Mouse (Mus musculus): Measurements from ENCODE around the gene Slc9a5.

The Slc9a5 gene

DNA sequence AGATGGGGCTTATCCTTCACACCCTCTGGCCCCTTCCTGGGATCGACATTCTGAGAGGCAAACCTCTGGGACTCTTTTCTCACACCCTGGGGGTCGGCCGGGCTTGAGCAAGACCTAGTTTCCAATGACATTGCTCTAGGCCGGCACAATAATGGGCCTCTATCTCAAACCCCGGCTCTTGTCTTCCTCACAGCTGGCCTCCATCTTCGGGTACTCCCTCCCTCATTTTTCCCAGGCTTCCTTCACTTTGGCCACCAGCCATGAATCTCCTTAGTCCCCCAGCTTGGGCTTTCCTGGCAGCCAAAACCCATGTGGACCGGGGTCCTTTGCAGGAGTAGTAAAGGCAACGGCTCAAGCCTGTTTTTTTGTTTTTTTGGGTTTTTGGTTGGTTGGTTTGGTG is 7.2 kb upstream of the Slc9a5 start:
- CTCF ChIA-PET, result no interaction called here
- POLR2A ChIA-PET, result interaction anchor here in 2 of 4 experiments (0.6 to 1.0 kb wide), 4 partner anchors 15 to 140 kb away, joined by 3 to 5 read pairs (median 3); partner anchors contain the start of genes Lrrc29 (in 1 of the 2), Nol3 (in 1 of the 2) and Tmem208 (in 1 of the 2)

DNA sequence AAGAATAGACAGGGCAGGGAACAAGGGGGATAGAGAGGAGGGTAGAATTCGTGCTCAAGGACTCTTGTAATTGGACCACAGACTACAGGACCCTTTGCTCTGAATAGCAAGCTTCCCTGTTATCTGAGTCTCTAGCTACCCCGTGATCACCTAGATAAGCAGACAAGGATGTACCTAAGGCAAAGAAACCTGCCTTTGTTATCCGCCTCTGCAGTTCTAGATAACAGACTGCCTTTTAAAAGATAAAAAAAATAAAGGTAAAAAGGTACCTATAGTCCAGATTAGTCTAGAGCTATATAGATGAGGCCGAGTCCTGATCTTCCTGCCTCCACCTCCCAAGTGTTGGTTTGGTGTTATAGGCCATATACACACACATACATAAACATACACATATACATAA is 5.9 kb upstream of the Slc9a5 start:
- POLR2A ChIA-PET, result interaction anchor here in 3 of 4 experiments (0.6 to 1.3 kb wide), 4 partner anchors 10 to 47 kb away, joined by 3 to 4 read pairs (median 4); partner anchors contain the start of gene Exoc3l (in 1 of the 3)

GRCm38 (mm10) chr8:105343791-105344574 is 4.7 kb upstream of the Slc9a5 start:
- ChIA-PET CTCF (interaction anchor here in 1 of 4 experiments (0.6 kb wide), 1 partner anchor 82 kb away, joined by 3 read pairs; no protein-coding TSS in a partner anchor), POLR2A (interaction anchor here in 2 of 4 experiments (1.3 to 1.4 kb wide), 2 partner anchors 16 kb away, joined by 3 to 4 read pairs; no protein-coding TSS in a partner anchor)

More for the DNA sequence above, 5.9 kb upstream of the Slc9a5 start:
- CTCF ChIA-PET, result interaction anchor here in 1 of 4 experiments (0.6 kb wide), 1 partner anchor 18 kb away, joined by 4 read pairs; no protein-coding TSS in a partner anchor

DNA sequence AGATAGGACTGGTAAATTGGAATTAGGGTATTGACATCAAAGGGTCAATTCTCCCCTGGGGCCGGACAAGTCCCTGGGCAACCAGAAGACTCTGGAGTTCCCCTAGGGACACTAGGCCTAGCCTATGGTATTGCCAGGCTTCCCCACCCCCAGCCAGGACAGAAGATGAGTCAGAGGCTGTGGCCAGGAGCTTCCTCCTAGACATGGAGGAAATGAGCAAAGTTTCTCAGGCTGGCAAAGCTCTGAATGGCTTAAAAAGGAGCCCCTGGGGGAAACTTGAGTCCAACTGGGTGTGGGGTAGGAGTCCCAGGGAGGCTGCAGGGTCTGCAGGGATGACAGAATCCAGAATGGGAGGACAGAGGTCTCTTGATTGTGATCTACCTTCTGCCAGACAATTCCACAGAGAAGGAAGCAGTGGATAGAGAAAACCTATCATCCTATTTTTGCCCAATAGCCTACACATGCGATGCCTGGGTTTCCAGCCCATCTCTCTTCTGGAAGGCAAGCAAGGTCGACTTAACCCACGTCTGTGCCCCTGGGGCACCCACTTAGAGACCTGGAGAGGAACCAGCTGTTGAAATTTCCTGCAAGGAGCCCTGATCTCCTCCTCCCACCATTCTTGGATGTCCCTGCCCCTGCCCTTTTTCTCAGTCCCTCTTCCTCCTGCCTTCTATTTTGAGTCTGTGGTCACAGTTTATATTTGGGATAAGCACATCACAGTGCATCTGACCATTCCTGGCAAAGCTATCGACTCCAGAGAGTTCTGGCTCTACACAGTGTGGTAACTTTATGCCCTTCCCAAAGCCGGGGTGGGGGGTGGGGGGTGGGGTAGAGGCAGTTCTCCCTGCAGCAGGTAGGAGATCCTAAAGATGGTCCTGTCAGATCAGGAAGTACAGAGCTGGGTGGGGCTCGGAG is 3.3 kb upstream of the Slc9a5 start:
- POLR2A ChIA-PET, result interaction anchor here in 2 of 4 experiments (0.6 to 1.5 kb wide), 3 partner anchors 10 to 24 kb away, joined by 3 to 5 read pairs (median 3); no protein-coding TSS in a partner anchor
- CTCF ChIA-PET, result interaction anchor here in 1 of 4 experiments (0.9 kb wide), 1 partner anchor 86 kb away, joined by 3 read pairs; no protein-coding TSS in a partner anchor

DNA sequence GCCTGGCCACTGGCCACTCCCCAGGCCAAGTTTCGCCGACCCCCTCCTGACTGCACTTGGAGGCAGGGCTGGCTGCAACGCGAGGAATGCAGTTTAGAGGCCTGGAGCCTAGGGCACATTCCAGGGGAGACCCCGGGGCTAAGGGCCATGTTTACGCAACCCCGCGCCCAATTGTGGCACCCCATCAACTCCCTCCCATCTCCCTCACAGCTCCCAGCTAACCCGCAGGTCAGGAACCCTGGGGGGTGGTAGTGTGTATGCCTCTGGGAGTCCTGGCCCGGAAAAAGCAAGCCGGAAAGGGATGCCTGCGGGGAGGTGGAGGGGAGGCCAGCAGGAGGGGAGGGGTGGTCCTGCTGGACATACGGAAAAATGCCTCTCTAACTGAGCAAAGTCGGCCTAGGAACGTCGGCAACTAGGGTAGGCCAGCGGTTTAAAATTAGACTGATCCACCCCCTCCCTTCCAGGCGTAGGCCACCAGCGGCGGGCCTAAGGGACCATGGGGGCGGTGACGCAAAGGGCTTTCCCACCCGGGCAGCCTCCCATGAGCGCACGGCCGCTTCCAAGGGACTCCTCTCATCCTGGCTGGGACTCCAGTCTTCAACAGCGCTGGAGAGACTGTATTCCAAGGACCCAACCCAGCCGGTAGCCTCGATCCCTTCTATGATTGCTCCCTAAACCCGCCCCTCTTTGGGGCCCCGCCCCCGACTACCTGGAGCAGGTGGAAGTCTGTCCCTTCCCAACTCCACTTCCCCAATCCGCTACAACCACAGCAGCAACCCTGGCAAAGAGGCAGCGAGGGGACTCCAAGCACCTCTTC is 1.8 kb upstream of the Slc9a5 start:
- CTCF ChIA-PET, result interaction anchor here in 1 of 4 experiments (0.5 kb wide), 1 partner anchor 111 kb away, joined by 3 read pairs; no protein-coding TSS in a partner anchor
- POLR2A ChIA-PET, result interaction anchor here in 1 of 4 experiments (0.6 kb wide), 1 partner anchor 707 kb away, joined by 4 read pairs; no protein-coding TSS in a partner anchor

- ChIA-PET CTCF (interaction anchor here (0.5 to 4.3 kb wide), 33 partner anchors 8 to 745 kb away, joined by 3 to 17 read pairs (median 5); partner anchors contain the start of genes 4931428F04Rik (in 2 of the 4), B3gnt9 (in 1 of the 4) and Tppp3 (in 1 of the 4)), POLR2A (interaction anchor here in 3 of 4 experiments (0.5 to 4.4 kb wide), 62 partner anchors 8 to 1617 kb away, joined by 3 to 32 read pairs (median 4); partner anchors contain the start of genes Tppp3 (in 2 of the 3), 4931428F04Rik (in 1 of the 3), Acd (in 1 of the 3) and B3gnt9 (in 1 of the 3))
These were observed 1.0 kb upstream of the Slc9a5 start, which contains the start of gene Fhod1 for GRCm38 (mm10) chr8:105347428-105348221. TSS of gene Fhod1 (minus strand) at chr8:105347953.

- CTCF ChIA-PET, result interaction anchor here (0.7 to 4.3 kb wide), 17 partner anchors 10 to 401 kb away, joined by 3 to 17 read pairs (median 7); partner anchors contain the start of genes 4931428F04Rik (in 1 of the 4), B3gnt9 (in 1 of the 4) and Tppp3 (in 1 of the 4)
- POLR2A ChIA-PET, result interaction anchor here in 3 of 4 experiments (0.6 to 4.4 kb wide), 30 partner anchors 10 to 1183 kb away, joined by 3 to 32 read pairs (median 4); partner anchors contain the start of genes E2f4 (in 2 of the 3), Tppp3 (in 2 of the 3), 4931428F04Rik (in 1 of the 3) and Lrrc29 (in 1 of the 3)
These were observed 591 bp downstream of the Slc9a5 start for GRCm38 (mm10) chr8:105349096-105349771.

DNA sequence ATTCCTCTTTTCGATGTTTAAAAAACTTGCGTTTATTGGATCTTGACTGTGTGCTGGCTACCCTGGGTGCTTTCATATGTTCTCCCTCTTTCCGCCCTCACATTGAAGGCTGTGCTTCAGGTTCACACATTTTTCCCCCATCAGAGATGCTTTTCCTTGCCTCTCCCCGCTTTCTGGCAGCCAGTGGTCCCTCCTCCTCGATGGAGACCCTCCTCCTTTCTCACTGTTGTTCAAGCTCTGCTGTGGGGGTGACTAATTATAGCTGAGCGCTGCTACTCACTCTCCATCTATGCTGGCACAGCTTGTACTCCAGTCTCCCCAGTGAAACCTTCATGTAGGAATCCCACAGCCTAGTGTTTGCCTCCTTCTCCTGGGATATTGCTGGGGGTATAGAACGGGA is 1.5 kb downstream of the Slc9a5 start:
- POLR2A ChIA-PET, result interaction anchor here (0.6 to 4.4 kb wide), 21 partner anchors 9 to 1184 kb away, joined by 3 to 32 read pairs (median 4); partner anchors contain the start of genes Tppp3 (in 2 of the 4), 4931428F04Rik (in 1 of the 4), E2f4 (in 1 of the 4) and Plekhg4 (in 1 of the 4)
- CTCF ChIA-PET, result interaction anchor here (0.6 to 4.3 kb wide), 8 partner anchors 9 to 650 kb away, joined by 3 to 17 read pairs (median 4); no protein-coding TSS in a partner anchor

DNA sequence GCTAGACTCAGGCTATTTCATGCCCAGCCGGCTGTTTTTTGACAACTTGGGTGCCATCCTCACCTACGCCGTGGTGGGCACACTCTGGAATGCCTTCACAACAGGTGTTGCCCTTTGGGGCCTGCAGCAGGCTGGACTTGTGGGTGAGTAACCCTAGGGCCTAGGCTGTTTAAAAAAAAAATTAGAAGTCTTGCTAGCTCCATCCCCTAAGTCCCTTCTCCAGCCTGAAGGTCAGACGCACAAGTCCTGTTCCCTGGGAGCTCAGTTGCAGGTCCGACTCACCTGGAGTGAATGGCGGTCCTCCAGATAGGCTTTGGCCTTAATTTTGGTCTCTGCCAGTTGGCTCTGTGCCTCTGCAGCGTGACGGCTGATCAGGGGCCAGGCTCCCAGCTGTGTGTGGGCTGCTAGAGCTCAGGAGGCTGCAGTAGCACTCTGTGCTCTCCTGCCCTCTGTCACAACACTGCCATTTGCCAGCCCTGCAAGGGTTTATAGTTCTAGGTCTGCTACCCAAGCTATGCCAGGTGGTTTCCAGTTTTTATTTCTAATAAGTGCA is 5.0 kb downstream of the Slc9a5 start:
- CTCF ChIA-PET, result interaction anchor here in 1 of 4 experiments (0.7 kb wide), 1 partner anchor 21 kb away, joined by 4 read pairs; no protein-coding TSS in a partner anchor
- POLR2A ChIA-PET, result interaction anchor here in 2 of 4 experiments (0.6 to 1.7 kb wide), 5 partner anchors 16 to 59 kb away, joined by 3 to 4 read pairs (median 3); partner anchors contain the start of genes Kctd19 (in 1 of the 2) and Plekhg4 (in 1 of the 2)

DNA sequence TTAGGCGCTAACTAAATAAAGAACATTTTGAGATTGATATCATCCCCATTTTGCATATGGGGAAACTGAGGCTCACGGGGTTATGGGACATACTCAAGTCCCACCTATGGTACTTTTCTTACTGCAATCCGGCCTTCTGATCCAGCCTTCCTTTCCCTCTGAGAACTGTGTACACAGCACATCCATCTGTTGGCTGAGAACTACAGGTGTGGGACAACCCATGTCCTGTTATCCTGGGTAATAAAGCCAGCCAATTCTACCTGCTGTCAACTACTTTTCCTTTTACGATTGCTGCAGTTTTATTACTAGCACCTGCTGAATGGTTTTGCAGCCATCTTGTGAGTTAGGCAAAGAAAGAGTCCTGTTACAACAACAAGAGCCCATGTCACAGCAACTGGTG is 5.9 kb downstream of the Slc9a5 start:
- POLR2A ChIA-PET, result interaction anchor here in 2 of 4 experiments (1.0 to 1.7 kb wide), 5 partner anchors 18 to 57 kb away, joined by 3 to 4 read pairs (median 4); partner anchors contain the start of genes E2f4 (in 1 of the 2), Lrrc29 (in 1 of the 2), Plekhg4 (in 1 of the 2) and Tmem208 (in 1 of the 2)

DNA sequence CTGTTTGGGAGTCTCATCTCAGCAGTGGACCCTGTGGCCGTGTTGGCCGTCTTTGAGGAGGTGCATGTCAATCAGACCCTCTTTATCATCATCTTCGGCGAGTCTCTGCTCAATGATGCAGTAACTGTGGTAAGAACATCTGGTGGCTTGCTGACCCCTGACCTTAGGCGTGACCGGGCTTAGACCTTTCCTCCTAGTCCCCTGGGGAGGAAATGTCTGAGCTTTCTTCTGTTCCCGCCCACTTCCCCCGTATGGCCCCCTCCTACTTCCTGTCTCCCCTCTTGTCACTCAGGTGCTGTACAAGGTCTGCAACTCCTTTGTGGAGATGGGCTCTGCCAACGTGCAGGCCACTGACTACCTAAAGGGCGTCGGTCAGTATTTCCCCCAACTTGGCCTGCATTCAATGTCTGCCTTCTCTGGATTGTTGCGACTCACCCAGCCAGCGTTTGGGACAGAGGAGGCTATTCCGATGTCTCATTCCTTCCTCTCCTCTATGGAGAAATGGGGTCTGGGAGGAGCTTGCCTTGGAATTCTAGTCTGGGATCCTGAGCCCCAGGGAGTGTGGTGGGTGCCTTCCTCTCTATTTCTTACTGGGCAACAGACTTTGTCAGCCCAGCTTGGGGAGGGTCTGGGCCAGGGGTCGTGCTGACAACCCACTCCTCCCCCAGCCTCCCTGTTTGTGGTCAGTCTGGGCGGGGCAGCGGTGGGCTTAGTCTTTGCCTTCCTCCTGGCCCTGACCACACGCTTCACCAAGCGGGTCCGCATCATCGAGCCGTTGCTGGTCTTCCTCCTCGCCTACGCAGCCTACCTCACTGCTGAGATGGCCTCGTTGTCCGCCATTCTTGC is 6.8 kb downstream of the Slc9a5 start:
- CTCF ChIA-PET, result interaction anchor here in 1 of 4 experiments (0.6 to 1.3 kb wide), 2 partner anchors 19 to 66 kb away, joined by 3 read pairs; partner anchors contain the start of gene 4931428F04Rik
- POLR2A ChIA-PET, result interaction anchor here in 3 of 4 experiments (0.7 to 1.7 kb wide), 4 partner anchors 25 to 66 kb away, joined by 3 to 4 read pairs (median 4); partner anchors contain the start of genes 4931428F04Rik (in 1 of the 3), E2f4 (in 1 of the 3), Lrrc29 (in 1 of the 3) and Tmem208 (in 1 of the 3)

More for the DNA sequence above, 5.9 kb downstream of the Slc9a5 start:
- CTCF ChIA-PET, result interaction anchor here in 2 of 4 experiments (0.6 to 1.3 kb wide), 3 partner anchors 20 to 87 kb away, joined by 3 read pairs; partner anchors contain the start of gene 4931428F04Rik (in 1 of the 2)

DNA sequence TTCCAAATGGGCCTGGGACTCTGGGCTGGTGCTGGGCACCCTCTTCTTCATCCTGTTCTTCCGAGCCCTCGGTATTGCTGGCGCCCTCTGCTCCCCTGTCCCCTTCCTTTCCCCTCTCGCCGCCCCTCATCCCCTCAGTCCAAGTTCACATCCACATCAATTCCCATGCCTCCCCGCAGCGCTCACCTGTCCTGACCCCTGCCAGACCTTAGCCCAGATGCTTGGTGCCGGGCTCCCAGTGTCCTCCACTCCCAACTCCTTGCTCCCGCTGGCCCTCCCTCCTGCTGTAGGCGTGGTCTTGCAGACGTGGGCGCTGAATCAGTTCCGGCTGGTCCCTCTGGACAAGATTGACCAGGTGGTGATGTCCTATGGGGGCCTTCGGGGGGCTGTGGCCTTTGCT is 8.0 kb downstream of the Slc9a5 start:
- POLR2A ChIA-PET, result no interaction called here
- CTCF ChIA-PET, result interaction anchor here in 1 of 4 experiments (1.9 kb wide), 1 partner anchor 18 kb away, joined by 6 read pairs; no protein-coding TSS in a partner anchor

GRCm38 (mm10) chr8:105359208-105359607 is 10.6 kb downstream of the Slc9a5 start:
- ChIA-PET POLR2A (interaction anchor here in 3 of 4 experiments (0.5 to 2.7 kb wide), 9 partner anchors 8 to 769 kb away, joined by 3 to 8 read pairs (median 5); partner anchors contain the start of genes Fhod1 (in 3 of the 3), 4931428F04Rik (in 1 of the 3) and Slc9a5 (in 1 of the 3)), CTCF (interaction anchor here (0.5 to 6.8 kb wide), 24 partner anchors 9 to 156 kb away, joined by 3 to 46 read pairs (median 4); partner anchors contain the start of genes Fhod1 (in 1 of the 4), Plekhg4 (in 1 of the 4), Slc9a5 (in 1 of the 4) and Tppp3 (in 1 of the 4))
